Mouse (Mus musculus) 416B (cell line): ENCODE data around the gene Tefm.
"Not testable (repeated sequence)": the region's sequence is repeated elsewhere in the genome, so short reads cannot be mapped to it uniquely, and the experiment has no call there.

ENCODE experiments used
- DNase-seq: peaks from one replicate; pipeline ENCODE4 v3.0.0; 2011; ENCODE audit warnings: low read depth

Gene Tefm

GRCm38 (mm10) chr11:80141825-80142521, at the start of gene Tefm:
Tefm (minus strand) TSS chr11:80142175.
- DNase-seq = peak; percentile 93

DNA sequence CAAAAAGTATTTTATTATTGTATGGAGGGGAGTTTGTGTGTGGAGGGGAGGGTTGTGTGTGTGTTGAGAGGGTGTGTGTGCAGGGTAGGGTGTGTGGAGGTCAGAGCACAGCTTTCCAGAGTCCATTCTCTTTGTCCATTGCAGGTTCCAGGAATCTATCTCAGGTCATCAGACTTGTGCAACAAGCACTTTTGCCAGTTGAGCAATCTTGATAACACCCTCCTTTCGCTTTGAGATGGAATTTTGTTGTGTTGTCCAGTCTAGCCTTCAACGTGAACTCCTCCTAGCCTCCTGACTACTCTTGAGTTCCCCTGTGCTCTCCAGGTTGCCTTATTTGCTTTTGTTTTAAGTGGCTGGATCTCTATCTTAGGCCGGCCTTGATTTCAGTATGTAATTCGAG, 48.3 kb upstream of the Tefm start:
- DNase-seq = no peak

GRCm38 (mm10) chr11:80185441-80185976, 43.5 kb upstream of the Tefm start:
- DNase-seq = not testable (repeated sequence)

GRCm38 (mm10) chr11:80184531-80185071, 42.6 kb upstream of the Tefm start:
- no peak for DNase-seq

- peak; percentile 96 for DNase-seq
Measured at GRCm38 (mm10) chr11:80183705-80184255, 41.8 kb upstream of the Tefm start, which contains the start of gene Rnf135. Rnf135 (plus strand) TSS chr11:80183851.

DNA sequence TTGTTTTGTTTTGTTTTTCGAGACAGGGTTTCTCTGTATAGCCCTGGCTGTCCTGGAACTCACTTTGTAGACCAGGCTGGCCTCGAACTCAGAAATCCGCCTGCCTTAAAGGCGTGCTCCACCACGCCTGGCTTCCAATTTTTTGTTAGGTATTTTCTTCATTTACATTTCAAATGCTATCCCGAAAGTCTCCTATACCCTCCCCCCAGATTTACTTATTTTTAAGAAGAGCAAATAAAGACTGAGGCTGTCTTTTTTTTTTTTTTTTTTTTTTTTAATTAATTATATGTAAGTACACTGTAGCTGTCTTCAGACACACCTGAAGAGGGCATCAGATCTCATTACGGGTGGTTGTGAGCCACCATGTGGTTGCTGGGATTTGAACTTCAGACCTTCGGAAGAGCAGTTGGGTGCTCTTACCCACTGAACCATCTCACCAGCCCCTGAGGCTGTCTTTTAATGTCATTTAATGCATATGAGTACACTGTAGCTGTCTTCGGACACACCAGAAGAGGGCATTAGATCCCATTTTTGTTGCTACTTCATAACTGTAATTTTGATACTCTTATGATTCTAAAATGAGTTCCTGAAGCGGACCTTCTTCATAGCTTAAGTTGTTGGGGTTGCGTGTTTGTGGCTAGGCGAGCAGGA, 41.2 kb upstream of the Tefm start:
- not testable (repeated sequence) for DNase-seq

DNA sequence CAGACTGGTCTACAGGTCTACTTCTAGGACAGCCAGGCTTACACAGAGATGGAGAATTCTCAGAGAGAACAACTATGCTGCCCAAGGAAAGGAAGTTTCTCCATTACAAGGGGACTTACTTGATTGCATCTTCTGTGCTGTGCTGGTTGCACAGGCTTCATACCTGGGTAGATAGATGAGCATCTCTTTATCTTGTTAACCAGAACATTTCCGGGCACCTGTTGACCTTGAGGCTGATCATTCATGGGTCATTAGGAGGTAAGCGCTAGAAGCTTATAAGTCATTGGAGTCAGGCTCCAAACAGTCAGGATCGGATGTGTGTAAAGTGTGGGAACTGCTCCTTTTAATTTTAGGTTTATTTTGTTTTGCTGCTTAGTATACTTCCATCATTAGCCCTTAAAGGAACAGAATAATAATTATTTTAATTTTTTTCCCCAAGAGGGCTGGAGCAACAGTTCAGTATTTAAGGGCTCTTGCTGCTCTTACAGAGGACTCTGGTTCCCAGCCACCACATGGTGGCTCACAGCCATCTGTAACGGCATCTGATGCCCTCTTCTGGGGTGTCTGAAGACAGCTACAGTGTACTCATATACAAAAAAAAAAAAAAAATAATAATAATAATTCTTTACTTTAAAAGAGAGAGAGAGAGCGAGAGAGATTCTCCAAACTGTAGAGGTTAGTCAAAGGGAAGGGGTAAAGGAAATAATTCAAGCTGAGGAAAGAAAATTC, 39.2 kb upstream of the Tefm start:
- peak; percentile 64 for DNase-seq

- DNase-seq = no peak
Measured at GRCm38 (mm10) chr11:80178316-80178715, 36.3 kb upstream of the Tefm start.

DNA sequence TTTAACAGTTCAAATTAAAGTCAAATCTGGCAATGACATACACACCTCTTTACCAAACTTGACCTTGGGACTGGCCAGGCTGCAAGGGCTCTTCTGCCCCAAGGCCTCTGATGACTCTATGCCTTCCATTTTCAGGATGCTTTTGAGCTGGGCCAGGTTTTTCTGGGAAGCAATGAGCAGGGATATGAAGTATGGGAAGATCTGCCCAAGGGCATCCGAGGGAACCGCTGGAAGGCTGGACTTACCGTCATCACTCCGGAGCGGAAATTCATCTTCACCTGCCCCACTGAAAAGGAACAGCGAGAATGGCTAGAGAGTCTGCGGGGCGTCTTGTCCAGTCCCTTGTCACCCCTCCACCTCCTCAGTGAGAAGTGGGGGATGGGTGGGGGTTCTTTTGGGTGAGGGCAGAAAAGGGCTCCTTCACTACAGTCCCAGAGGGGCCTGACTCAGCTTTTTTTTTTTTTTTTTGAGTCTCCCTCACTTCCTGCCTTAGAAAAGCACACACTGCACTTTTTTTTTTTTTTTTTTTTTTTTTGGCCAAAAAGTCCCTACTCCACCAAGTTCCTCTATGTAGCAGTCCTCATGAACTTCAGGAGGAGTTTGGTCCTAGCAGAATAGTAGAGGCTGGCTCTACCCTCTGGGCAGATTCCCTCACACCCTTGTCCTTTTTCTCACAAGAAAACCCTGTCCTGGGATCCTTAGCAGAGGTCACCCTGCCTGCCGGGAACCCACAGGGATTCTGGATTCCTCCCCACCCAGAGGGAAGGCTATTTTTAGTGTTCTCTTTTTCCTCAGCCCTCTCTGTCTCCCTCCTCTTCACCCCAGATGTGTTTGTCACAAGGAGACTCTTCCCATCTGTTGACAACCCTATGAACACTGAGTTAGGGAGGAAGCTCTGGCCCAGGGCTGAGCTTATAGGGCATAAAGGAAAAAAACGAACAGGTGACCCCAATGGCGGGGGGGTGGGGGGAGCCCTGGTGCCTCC, 35.2 kb upstream of the Tefm start:
- peak; percentile 37 for DNase-seq

- DNase-seq = no peak
Measured at GRCm38 (mm10) chr11:80173963-80174670, 32.1 kb upstream of the Tefm start.

DNA sequence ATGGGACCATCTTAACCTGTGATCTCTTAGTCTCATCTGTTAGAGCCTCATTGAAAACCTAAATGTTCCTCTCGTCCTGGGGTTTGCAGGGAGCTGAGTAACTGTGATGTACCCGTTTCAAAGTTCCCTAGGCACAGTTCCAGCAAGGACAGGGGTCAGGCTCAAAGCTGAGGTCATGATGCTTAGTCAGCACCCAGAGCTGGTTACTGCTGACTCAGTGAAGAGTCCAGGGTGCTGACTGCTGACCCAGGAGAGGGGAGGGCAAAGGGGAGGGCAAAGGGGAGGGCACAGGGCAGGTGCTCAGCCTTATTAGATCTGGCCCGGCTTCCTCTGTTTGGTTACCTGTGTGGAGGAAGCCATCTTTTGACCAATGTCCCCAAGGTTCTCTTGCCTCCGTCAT, 29.9 kb upstream of the Tefm start:
- DNase-seq = peak; percentile 27

GRCm38 (mm10) chr11:80170351-80170750, 28.4 kb upstream of the Tefm start:
- no peak for DNase-seq

DNA sequence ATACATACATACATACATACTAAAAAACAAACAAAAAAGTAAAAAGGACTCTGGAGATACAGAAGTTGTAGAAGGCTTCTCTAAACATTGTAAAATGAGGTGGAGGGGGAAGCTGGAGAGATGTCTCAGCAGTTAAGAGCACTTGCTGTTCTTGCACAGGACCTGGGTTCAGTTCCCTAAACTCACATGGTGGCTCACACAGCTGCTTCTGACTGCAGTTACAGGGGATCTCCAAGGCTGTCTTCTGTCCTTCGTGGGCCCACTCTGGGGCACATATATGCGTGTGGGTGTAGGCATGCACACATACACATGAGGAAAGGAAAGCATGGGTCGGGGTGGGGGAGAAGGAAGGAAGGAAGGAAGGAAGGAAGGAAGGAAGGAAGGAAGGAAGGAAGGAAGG, 27.7 kb upstream of the Tefm start:
- DNase-seq = no peak

GRCm38 (mm10) chr11:80168611-80169249, 26.8 kb upstream of the Tefm start:
- no peak for DNase-seq

GRCm38 (mm10) chr11:80168121-80168520, 26.1 kb upstream of the Tefm start:
- no peak for DNase-seq

- DNase-seq = no peak
Measured at GRCm38 (mm10) chr11:80164224-80164623, 22.2 kb upstream of the Tefm start.

DNA sequence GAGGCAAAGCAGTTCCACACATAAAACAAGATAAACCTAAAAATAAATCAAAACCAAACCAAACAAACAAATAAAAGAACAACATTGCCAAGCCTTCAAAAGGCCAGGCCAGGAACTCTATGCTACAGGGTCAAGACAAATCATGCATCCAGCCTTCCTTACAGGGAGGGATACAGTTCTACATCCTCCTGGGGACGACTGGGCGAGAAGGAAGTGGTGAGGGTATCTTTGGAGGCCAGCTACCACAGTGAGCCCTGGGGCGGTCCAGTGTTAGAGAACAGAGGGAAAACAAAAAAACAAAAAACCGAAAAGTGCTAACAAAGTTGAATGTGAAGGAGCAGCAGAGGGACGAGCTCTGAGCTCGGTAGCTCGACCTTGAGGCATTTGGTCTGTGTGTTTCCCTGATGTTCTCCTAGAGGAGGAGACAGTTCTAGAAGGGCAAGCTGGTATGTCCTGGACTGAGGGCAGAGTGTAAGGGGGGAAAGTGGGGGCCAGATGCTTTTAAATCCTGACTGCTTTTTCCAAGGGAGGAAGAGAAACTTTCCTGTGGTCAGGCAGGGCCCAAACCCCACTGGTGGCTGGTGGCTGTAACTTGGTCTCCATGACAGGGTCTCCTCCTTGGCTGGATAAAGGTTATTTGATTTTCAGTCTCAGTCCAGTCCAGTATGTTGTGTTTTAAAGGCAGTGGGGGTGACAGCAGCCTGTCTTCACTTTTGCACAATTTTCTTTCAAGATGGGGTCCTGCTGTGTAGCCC, 21.6 kb upstream of the Tefm start:
- DNase-seq = peak; percentile 20

- DNase-seq = no peak
Measured at GRCm38 (mm10) chr11:80161041-80161440, 19.1 kb upstream of the Tefm start.

DNA sequence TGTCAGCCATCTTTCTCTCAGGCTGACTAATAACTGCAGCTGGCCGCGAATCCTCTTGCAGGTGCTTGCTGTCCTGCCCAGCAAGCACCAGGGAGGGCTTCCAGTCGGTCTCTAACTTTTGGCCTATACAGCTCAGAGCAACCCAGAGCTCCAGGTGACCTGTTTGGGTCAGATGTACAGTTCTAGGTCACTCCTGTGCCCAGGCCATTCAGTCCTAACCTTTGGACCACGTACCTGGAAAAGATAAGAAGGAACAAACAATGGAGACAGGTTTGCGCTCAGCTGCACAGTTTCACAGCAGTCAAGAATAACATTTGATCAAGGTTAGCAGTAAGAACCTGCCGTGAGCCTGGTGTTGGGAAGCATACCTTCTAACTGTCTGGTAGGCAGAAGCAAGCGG, 17.0 kb upstream of the Tefm start:
- DNase-seq = no peak
